ENCODE assay signal across 1 mouse cellular context in the genomic region with DNA sequence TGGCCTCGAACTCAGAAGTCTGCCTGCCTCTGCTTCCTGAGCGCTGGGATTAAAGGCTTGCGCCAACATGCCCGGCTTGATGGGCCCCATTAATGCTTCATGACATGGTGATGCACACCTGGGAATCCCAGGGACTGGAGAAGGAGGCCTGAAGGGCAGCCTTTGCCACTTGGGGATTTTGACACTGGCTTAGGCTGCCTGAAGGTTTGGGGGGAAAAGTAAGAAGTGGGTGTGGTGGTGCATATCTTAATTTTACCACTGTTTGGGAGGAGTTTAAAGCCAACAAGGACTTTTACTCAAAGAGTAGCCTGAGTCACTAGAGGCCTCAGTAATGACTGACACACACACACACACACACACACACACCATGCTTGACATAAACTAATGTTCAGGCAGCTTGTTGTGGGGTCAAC.
TF ChIP-seq lines count a peak whose summit lies in the region.

No protein-coding gene starts in this region.

TF ChIP-seq in MEL, 35 proteins besides CTCF, POLR2A, EP300 and RAD21 (continued from another document):
- TF ChIP-seq POLR2AphosphoS5 (IDR thresholded peaks at IDR 0.05; ENCODE audit: borderline replicate concordance, low read depth, low read length) (no peak), MAFK (IDR thresholded peaks at IDR 0.05; ENCODE audit: borderline replicate concordance, low read depth, low read length) (no peak), ETS1 (IDR thresholded peaks at IDR 0.05; ENCODE audit: low read depth, low read length) (no peak), CHD2 (IDR thresholded peaks at IDR 0.05; ENCODE audit: low read length) (no peak), TAL1 (IDR thresholded peaks at IDR 0.05; ENCODE audit: low read length) (no peak), NRF1 (IDR thresholded peaks at IDR 0.05; ENCODE audit: insufficient read depth, low read depth, low read length, poor library complexity, severe bottlenecking) (no peak), E2F4 (IDR thresholded peaks at IDR 0.05; ENCODE audit: borderline replicate concordance, low read depth, low read length) (no peak), JUND (IDR thresholded peaks at IDR 0.05; ENCODE audit: low read depth, low read length) (no peak)
